Mouse (Mus musculus) hindbrain, embryonic 15.5 days (tissue): Measurements from ENCODE around the gene Kat6b. TPM values are rescaled to one million over a fixed set of nuclear protein-coding genes. Genes with fewer than 3 reads are reported as not detected.

Source experiments
- ATAC-seq: fragments of 200-750 bp; cut with Nextera tagmentation; 2 replicates; pipeline ENCODE4 v1.8.0; 2017; ENCODE audit warnings: low read depth, moderate number of reproducible peaks, moderate TSS enrichment; ENCODE audit not compliant: low FRiP score
- H3K27ac ChIP-seq: fragments of 300-500 bp; sonication (generic); replicated peaks from 2 replicates; pipeline ENCODE4 v1.5.1; 2015; ENCODE audit warnings: mild to moderate bottlenecking, inconsistent platforms
- H3K27me3 ChIP-seq: fragments of 300-500 bp; sonication (generic); 2 replicates; pipeline ENCODE4 v1.6.1; 2015; ENCODE audit warnings: control low read depth, inconsistent platforms
- H3K36me3 ChIP-seq: fragments of 300-500 bp; sonication (generic); 2 replicates; pipeline ENCODE4 v1.6.1; 2015; ENCODE audit warnings: control low read depth, inconsistent platforms
- H3K4me1 ChIP-seq: fragments of 300-500 bp; sonication (generic); replicated peaks from 2 replicates; pipeline ENCODE4 v1.6.1; 2015; ENCODE audit warnings: control low read depth, inconsistent platforms
- H3K4me2 ChIP-seq: fragments of 300-500 bp; sonication (generic); 2 replicates; pipeline ENCODE4 v1.6.1; 2015; ENCODE audit warnings: moderate library complexity, mild to moderate bottlenecking, inconsistent platforms
- H3K4me3 ChIP-seq: fragments of 300-500 bp; sonication (generic); 2 replicates; pipeline ENCODE4 v1.5.1; 2015; ENCODE audit warnings: mild to moderate bottlenecking, inconsistent platforms
- H3K9ac ChIP-seq: fragments of 300-500 bp; sonication (generic); 2 replicates; pipeline ENCODE4 v1.6.1; 2015; ENCODE audit warnings: inconsistent platforms
- H3K9me3 ChIP-seq: fragments of 300-500 bp; sonication (generic); 2 replicates; pipeline ENCODE4 v1.6.1; 2016; ENCODE audit warnings: control low read depth, inconsistent platforms
- WGBS: fragments of 180-500 bp; shearing (Covaris S2); methylation state at CpG from one replicate; pipeline ENCODE4 v1.1.7; 2015; 5-methylcytosine and 5-hydroxymethylcytosine counted together
- polyA plus RNA-seq: library from polyadenylated mRNA; unstranded; fragments of >200 nt; fragmentation: Nextera tagmentation; extraction: Ambion mirVana; gene quantifications from 2 replicates; pipeline ENCODE4 v1.2.1, GENCODE M21; 2015

Gene Kat6b
- polyA plus RNA-seq, 1 experiment from 2014 or later = 17.6 TPM

GRCm38 (mm10) chr14:21686376-21687279 lies 205.4 kb downstream of the Kat6b start:
- no peaks in the 10 kb centered on the region for H3K9me3 ChIP-seq
- peaks cover 15% of the 10 kb centered on the region for H3K4me1 ChIP-seq
- ATAC-seq = 0 out of 2 replicates have a peak, but pooled peaks have one; percentile 54
- 0 out of 2 replicates have a peak overlapping the region, but pooled peaks have one; percentile 17 for H3K9ac ChIP-seq
- H3K4me3 ChIP-seq = peak overlapping the region; percentile 32
- WGBS = 13% methylated on average over 49 of the region's 49 CpGs
- H3K27me3 ChIP-seq = 0 out of 2 replicates have a peak, but pooled peaks cover 9% of the 10 kb centered on the region
- H3K36me3 ChIP-seq = no peaks in the 10 kb centered on the region
- H3K4me2 ChIP-seq = peak overlapping the region; percentile 57
- H3K27ac ChIP-seq = no peak overlapping the region

GRCm38 (mm10) chr14:21691070-21691469 lies 209.8 kb downstream of the Kat6b start:
- WGBS = 84% methylated on average over 3 of the region's 3 CpGs
- no peak overlapping the region for H3K4me3 ChIP-seq

DNA sequence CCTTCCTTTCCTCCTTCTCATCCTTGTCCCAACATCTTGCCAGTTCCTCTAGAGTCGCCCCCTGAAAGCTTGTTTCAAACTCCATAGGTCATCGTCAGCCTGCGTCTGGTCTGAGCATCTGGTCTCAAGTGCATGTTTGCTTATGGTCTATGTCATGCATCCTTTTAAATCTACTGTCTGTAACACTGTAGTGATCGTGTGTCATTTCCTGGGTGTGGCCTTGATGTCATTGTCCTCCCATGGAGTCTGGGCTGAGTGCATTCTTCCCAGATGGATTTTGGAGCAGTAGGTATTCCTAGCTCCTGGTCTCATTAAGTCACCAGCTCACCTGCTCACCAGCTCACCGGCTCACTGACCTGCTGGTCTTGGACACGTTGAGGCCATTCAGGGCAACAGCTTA lies 213.8 kb downstream of the Kat6b start:
- no peak overlapping the region for H3K27ac ChIP-seq
- H3K4me1 ChIP-seq = no peaks in the 10 kb centered on the region
- whole genome bisulfite sequencing = 81% methylated on average over 6 of the region's 6 CpGs
- no peak overlapping the region for H3K9ac ChIP-seq
- no peak overlapping the region for H3K4me3 ChIP-seq
- H3K36me3 ChIP-seq = no peaks in the 10 kb centered on the region
- H3K9me3 ChIP-seq = no peaks in the 10 kb centered on the region
- ATAC-seq = no peak
- H3K4me2 ChIP-seq = no peak overlapping the region
- no peaks in the 10 kb centered on the region for H3K27me3 ChIP-seq

More at GRCm38 (mm10) chr14:21691070-21691469, 209.8 kb downstream of the Kat6b start:
- no peak overlapping the region for H3K27ac ChIP-seq
- ATAC-seq = no peak
- H3K9ac ChIP-seq = no peak overlapping the region
- H3K9me3 ChIP-seq = no peaks in the 10 kb centered on the region
- 0 out of 2 replicates have a peak, but pooled peaks cover 9% of the 10 kb centered on the region for H3K27me3 ChIP-seq
- peaks cover 8% of the 10 kb centered on the region for H3K4me1 ChIP-seq
- H3K4me2 ChIP-seq = no peak overlapping the region
- no peaks in the 10 kb centered on the region for H3K36me3 ChIP-seq

DNA sequence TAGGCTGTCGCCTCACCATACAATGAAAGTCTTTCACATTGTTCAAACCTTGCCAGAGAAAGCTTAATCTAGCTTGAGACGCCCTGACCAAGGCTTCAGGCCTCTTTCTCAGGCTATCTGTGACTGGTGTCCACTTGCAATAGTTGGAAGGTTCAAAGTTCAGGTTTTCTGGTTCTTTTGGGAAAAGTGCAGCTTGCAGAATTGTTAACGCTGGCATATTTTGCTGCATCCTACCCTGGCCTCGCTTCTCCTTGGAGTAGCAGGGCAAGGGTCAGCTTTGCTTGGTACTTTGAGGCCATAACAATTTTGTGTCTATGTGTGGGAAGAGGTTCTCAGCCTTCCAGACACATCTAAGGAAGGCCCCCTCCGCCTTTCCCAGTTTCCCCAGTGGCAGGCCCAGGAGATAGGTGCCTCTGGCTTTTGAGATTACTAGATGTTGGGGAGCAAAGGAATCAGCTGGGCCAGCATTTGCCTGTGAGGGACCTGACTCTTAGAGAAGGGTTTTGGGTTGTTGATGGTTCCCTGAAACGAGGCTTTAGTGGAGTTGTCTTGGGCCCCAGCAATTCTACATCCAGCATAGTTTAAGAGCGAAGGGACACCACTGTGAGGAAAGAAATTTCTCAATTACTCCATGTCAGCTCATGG lies 215.1 kb downstream of the Kat6b start:
- no peak for ATAC-seq
- 84% methylated on average over 7 of the region's 7 CpGs for WGBS
- no peak overlapping the region for H3K9ac ChIP-seq

DNA sequence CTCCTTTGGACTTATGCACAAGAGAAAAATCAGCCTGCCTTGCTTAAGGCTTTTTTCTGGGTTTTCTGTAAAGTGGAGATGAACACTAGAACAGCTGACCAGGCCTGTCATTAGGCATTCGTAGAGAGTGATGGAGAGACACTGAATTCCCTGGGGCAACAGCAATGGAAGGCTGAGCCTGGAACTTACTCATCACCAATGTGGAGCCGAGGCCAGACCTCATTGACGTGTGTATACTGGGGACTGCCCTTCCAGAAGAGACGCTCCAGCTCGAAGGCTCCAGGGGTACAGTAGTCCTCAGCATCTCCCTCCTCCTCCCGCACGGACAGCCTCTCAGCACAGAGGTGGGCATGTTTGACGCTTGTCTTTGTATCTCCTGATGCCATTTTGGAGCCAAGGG lies 221.5 kb downstream of the Kat6b start:
- H3K36me3 ChIP-seq = no peaks in the 10 kb centered on the region
- H3K4me1 ChIP-seq = peaks cover 11% of the 10 kb centered on the region
- 87% methylated on average over 8 of the region's 8 CpGs for WGBS
- H3K27me3 ChIP-seq = no peaks in the 10 kb centered on the region
- H3K9me3 ChIP-seq = no peaks in the 10 kb centered on the region
- no peak overlapping the region for H3K9ac ChIP-seq
- ATAC-seq = no peak
- H3K27ac ChIP-seq = no peak overlapping the region
- H3K4me2 ChIP-seq = no peak overlapping the region
- H3K4me3 ChIP-seq = no peak overlapping the region

More for the DNA sequence above, 215.1 kb downstream of the Kat6b start:
- Histone ChIP-seq H3K27ac (no peak overlapping the region), H3K4me1 (no peaks in the 10 kb centered on the region), H3K4me2 (no peak overlapping the region), H3K36me3 (no peaks in the 10 kb centered on the region), H3K4me3 (no peak overlapping the region), H3K27me3 (no peaks in the 10 kb centered on the region), H3K9me3 (no peaks in the 10 kb centered on the region)

DNA sequence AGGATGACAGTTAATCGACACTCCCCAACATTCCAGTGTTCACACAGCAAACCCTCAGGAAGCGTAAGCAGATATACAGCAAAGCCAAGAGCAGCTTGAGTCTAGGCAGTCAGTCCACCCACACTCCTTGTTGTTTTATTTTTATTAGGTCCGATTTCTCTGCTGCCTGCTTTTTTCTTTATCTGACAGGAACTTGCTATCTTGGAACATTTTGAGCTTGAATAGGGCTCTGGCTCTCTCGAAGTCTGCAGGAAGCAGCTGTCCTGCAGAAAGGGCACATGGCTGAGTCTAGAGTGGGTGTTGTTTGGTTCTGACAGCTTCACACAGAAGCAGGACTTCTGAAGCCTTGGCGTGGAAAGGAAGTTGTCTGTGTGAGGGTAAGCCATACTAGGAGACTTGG lies 222.0 kb downstream of the Kat6b start:
- Histone ChIP-seq H3K9me3 (no peaks in the 10 kb centered on the region), H3K36me3 (no peaks in the 10 kb centered on the region), H3K9ac (no peak overlapping the region), H3K4me3 (no peak overlapping the region), H3K4me2 (no peak overlapping the region), H3K27ac (no peak overlapping the region), H3K27me3 (no peaks in the 10 kb centered on the region), H3K4me1 (peaks cover 11% of the 10 kb centered on the region)
- WGBS = 85% methylated on average over 5 of the region's 5 CpGs
- ATAC-seq = no peak

GRCm38 (mm10) chr14:21705462-21705861 lies 224.2 kb downstream of the Kat6b start:
- no peak for ATAC-seq
- no peaks in the 10 kb centered on the region for H3K36me3 ChIP-seq
- no peak overlapping the region for H3K27ac ChIP-seq
- no peak overlapping the region for H3K4me3 ChIP-seq
- H3K4me2 ChIP-seq = no peak overlapping the region
- H3K27me3 ChIP-seq = no peaks in the 10 kb centered on the region
- H3K9ac ChIP-seq = no peak overlapping the region
- H3K9me3 ChIP-seq = no peaks in the 10 kb centered on the region
- H3K4me1 ChIP-seq = peaks cover 11% of the 10 kb centered on the region
- 91% methylated on average over 2 of the region's 2 CpGs for WGBS

GRCm38 (mm10) chr14:21706759-21707571 lies 225.7 kb downstream of the Kat6b start:
- Histone ChIP-seq H3K4me2 (no peak overlapping the region), H3K9ac (no peak overlapping the region), H3K4me1 (peaks cover 11% of the 10 kb centered on the region), H3K27me3 (no peaks in the 10 kb centered on the region), H3K4me3 (no peak overlapping the region), H3K36me3 (no peaks in the 10 kb centered on the region), H3K27ac (peak overlapping the region; percentile 70), H3K9me3 (no peaks in the 10 kb centered on the region)
- ATAC-seq = peak; percentile 76
- WGBS = 52% methylated on average over 12 of the region's 12 CpGs

DNA sequence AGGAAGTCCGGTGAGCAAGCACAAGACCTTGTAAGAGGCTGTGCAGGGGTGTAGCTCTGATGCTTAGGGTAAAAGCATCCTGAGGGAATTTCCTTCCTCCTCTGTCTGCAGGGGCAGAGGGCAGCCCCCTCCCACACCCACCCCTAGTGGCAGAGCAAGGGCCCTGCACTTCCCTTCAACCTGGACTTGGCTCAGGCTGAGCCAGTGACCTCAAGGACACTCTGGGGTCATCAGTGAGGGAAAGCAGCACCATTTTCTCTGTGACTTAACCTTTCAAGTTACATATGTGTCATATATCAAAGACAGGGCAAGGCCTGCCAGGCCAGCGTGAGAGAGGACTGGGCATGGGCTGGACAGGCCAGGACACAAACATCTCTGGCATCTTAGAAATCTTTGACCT lies 228.3 kb downstream of the Kat6b start:
- H3K27me3 ChIP-seq = no peaks in the 10 kb centered on the region
- H3K4me1 ChIP-seq = peaks cover 11% of the 10 kb centered on the region
- H3K9ac ChIP-seq = no peak overlapping the region
- no peak overlapping the region for H3K27ac ChIP-seq
- no peaks in the 10 kb centered on the region for H3K9me3 ChIP-seq
- H3K4me2 ChIP-seq = no peak overlapping the region
- H3K36me3 ChIP-seq = no peaks in the 10 kb centered on the region
- H3K4me3 ChIP-seq = no peak overlapping the region
- no peak for ATAC-seq
- 70% methylated on average over 2 of the region's 2 CpGs for WGBS

- Histone ChIP-seq H3K27me3 (no peaks in the 10 kb centered on the region), H3K36me3 (no peaks in the 10 kb centered on the region), H3K9me3 (no peaks in the 10 kb centered on the region), H3K4me1 (peaks cover 11% of the 10 kb centered on the region), H3K9ac (no peak overlapping the region), H3K4me2 (no peak overlapping the region), H3K27ac (no peak overlapping the region), H3K4me3 (no peak overlapping the region)
- WGBS = 84% methylated on average over 2 of the region's 2 CpGs
- ATAC-seq = no peak
Measured at GRCm38 (mm10) chr14:21711231-21711630, 230.0 kb downstream of the Kat6b start.

DNA sequence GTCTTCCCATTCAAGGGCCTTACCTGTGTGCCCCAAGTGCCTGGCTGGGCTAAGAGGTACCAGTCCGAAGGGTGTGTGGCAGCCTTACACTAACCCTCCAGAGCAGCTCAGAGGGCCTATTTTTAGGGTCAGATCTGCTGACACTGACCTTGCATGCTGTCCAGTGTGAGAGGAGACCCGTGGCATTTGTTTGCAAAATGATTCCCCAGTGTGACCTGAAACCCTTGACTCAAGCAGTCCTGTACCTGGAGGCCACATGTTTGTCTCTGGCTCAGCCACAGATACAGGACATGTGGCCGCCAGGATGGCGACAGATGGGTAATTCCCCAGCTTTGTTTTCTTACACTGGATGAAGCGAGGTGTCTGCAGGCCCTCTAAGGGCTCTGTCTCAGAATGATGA lies 233.3 kb downstream of the Kat6b start, which contains the start of gene Dupd1:
Gene Dupd1, minus strand, starts transcription at position 91 of the 400 bp plus-strand sequence.
- H3K27me3 ChIP-seq = no peaks in the 10 kb centered on the region
- ATAC-seq = no peak
- H3K4me1 ChIP-seq = no peaks in the 10 kb centered on the region; the same call in 1 of the 2 replicates
- no peak within 1 kb of the TSS for H3K4me3 ChIP-seq
- 75% methylated on average over 5 of the region's 5 CpGs for WGBS
- no peak within 1 kb of the TSS for H3K9ac ChIP-seq
- no peaks in the 10 kb centered on the region for H3K9me3 ChIP-seq
- H3K4me2 ChIP-seq = no peak within 1 kb of the TSS
- no peak within 1 kb of the TSS for H3K27ac ChIP-seq
- H3K36me3 ChIP-seq = no peaks in the 10 kb centered on the region
